Mouse (Mus musculus) liver, postnatal 0 days (tissue): ENCODE measurements around the gene 1700122O11Rik. TPM values are rescaled to one million over a fixed set of nuclear protein-coding genes. Genes with fewer than 3 reads are reported as not detected.
A peak's percentile ranks its signal among the peaks of the same experiment; 100 is the strongest.

ENCODE experiments used
- ATAC-seq: fragments of 200-750 bp; cut with Nextera tagmentation; 2 replicates; pipeline ENCODE4 v1.8.0; 2017; ENCODE audit warnings: mild to moderate bottlenecking, moderate library complexity
- DNase-seq: peaks from one replicate; pipeline ENCODE4 v3.0.0-alpha.2; 2016
- H3K27ac ChIP-seq: fragments of 300-500 bp; sonication (generic); 2 replicates; pipeline ENCODE4 v1.5.1; 2014; ENCODE audit warnings: antibody characterized with exemption, moderate library complexity, mild to moderate bottlenecking, low read depth
- H3K27me3 ChIP-seq: fragments of 300-500 bp; sonication (generic); 2 replicates; pipeline ENCODE4 v1.6.1; 2014; ENCODE audit warnings: low read length, control low read depth, mixed read lengths; ENCODE audit not compliant: insufficient read depth
- H3K36me3 ChIP-seq: fragments of 300-500 bp; sonication (generic); replicated peaks from 2 replicates; pipeline ENCODE4 v1.6.1; 2014; ENCODE audit warnings: mild to moderate bottlenecking, control low read depth, low read length, moderate library complexity, mixed read lengths; ENCODE audit not compliant: insufficient read depth
- H3K4me1 ChIP-seq: fragments of 300-500 bp; sonication (generic); 2 replicates; pipeline ENCODE4 v1.6.1; 2014; ENCODE audit warnings: antibody characterized with exemption, mild to moderate bottlenecking, control low read depth; ENCODE audit not compliant: insufficient read depth
- H3K4me2 ChIP-seq: fragments of 300-500 bp; sonication (generic); 2 replicates; pipeline ENCODE4 v1.6.1; 2014; ENCODE audit warnings: low read depth, mild to moderate bottlenecking, low read length, moderate library complexity, mixed read lengths
- H3K4me3 ChIP-seq: fragments of 300-500 bp; sonication (generic); 2 replicates; pipeline ENCODE4 v1.5.1; 2014; ENCODE audit warnings: low read depth, low read length
- H3K9ac ChIP-seq: fragments of 300-500 bp; sonication (generic); replicated peaks from 2 replicates; pipeline ENCODE4 v1.6.1; 2014; ENCODE audit warnings: mild to moderate bottlenecking, moderate library complexity
- H3K9me3 ChIP-seq: fragments of 300-500 bp; sonication (generic); 2 replicates; pipeline ENCODE4 v1.6.1; 2016; ENCODE audit warnings: mild to moderate bottlenecking, control low read depth, low read length, mixed read lengths
- CTCF ChIP-seq: sonication (generic); IDR thresholded peaks from 2 replicates; pipeline ENCODE4 v1.5.1; 2016; ENCODE audit warnings: antibody characterized with exemption, low read depth
- EP300 ChIP-seq: IDR thresholded peaks from 2 replicates; pipeline ENCODE4 v1.6.1; 2016; ENCODE audit warnings: antibody characterized with exemption, low read depth, mild to moderate bottlenecking
- WGBS: fragments of 180-500 bp; shearing (Covaris S2); extraction: QIAGEN DNeasy Blood & Tissue Kit; methylation state at CpG from one replicate; pipeline ENCODE4 v1.1.7; 2014; ENCODE audit not compliant: insufficient replicate concordance; 5-methylcytosine and 5-hydroxymethylcytosine counted together
- polyA plus RNA-seq: library from polyadenylated mRNA; unstranded; fragments of >200 nt; fragmentation: Nextera tagmentation; extraction: Ambion mirVana; gene quantifications from 2 replicates; pipeline ENCODE4 v1.2.1, GENCODE M21; 2015

The 1700122O11Rik gene
- polyA plus RNA-seq, 1 experiment from 2014 or later: not detected

- Histone ChIP-seq H3K4me1 (peaks cover 21% of the 10 kb centered on the region), H3K9me3 (no peaks in the 10 kb centered on the region), H3K27me3 (no peaks in the 10 kb centered on the region), H3K9ac (0 out of 2 replicates have a peak overlapping the region, but pooled peaks have one; percentile 5), H3K36me3 (no peaks in the 10 kb centered on the region), H3K4me2 (no peak overlapping the region), H3K27ac (peak overlapping the region; percentile 66), H3K4me3 (no peak overlapping the region)
- no peak for DNase-seq
- 54% methylated on average over 9 of the region's 9 CpGs for WGBS
- no peak for ATAC-seq
- no peak for TF ChIP-seq CTCF
- no peak for TF ChIP-seq EP300
These were observed 33.5 kb downstream of the 1700122O11Rik start for GRCm38 (mm10) chr17:48004619-48005018.

GRCm38 (mm10) chr17:48002486-48002885, 35.6 kb downstream of the 1700122O11Rik start:
- DNase-seq (no peak), ATAC-seq (peak; percentile 27)
- 0 out of 2 replicates have a peak overlapping the region, but pooled peaks have one; percentile 0 for H3K9ac ChIP-seq
- H3K4me1 ChIP-seq: peaks cover 24% of the 10 kb centered on the region
- no peak for TF ChIP-seq CTCF
- no peak for TF ChIP-seq EP300
- no peaks in the 10 kb centered on the region for H3K27me3 ChIP-seq
- peak overlapping the region; percentile 71 for H3K4me2 ChIP-seq
- no peaks in the 10 kb centered on the region for H3K9me3 ChIP-seq
- no peaks in the 10 kb centered on the region for H3K36me3 ChIP-seq
- no peak overlapping the region for H3K4me3 ChIP-seq
- H3K27ac ChIP-seq: peak overlapping the region; percentile 61
- 53% methylated on average over 4 of the region's 4 CpGs for WGBS

- H3K27me3 ChIP-seq: no peaks in the 10 kb centered on the region
- TF ChIP-seq EP300 (no peak), CTCF (no peak)
- peak overlapping the region; percentile 44 for H3K4me3 ChIP-seq
- H3K9me3 ChIP-seq: no peaks in the 10 kb centered on the region
- peak overlapping the region; percentile 61 for H3K27ac ChIP-seq
- 5% methylated on average over 21 of the region's 21 CpGs for WGBS
- DNase-seq (peak; percentile 63), ATAC-seq (peak; percentile 95)
- no peaks in the 10 kb centered on the region for H3K36me3 ChIP-seq
- peak overlapping the region; percentile 71 for H3K4me2 ChIP-seq
- H3K9ac ChIP-seq: peak overlapping the region; percentile 66
- peaks cover 24% of the 10 kb centered on the region for H3K4me1 ChIP-seq
These were observed 36.3 kb downstream of the 1700122O11Rik start for GRCm38 (mm10) chr17:48001586-48002361.

GRCm38 (mm10) chr17:48001157-48001556, 36.9 kb downstream of the 1700122O11Rik start:
- TF ChIP-seq EP300 (no peak), CTCF (no peak)
- WGBS: 22% methylated on average over 7 of the region's 7 CpGs
- H3K27ac ChIP-seq: no peak overlapping the region; the same call in 1 of the 2 replicates
- H3K36me3 ChIP-seq: no peaks in the 10 kb centered on the region
- DNase-seq (no peak), ATAC-seq (no peak)
- no peaks in the 10 kb centered on the region for H3K9me3 ChIP-seq
- H3K27me3 ChIP-seq: no peaks in the 10 kb centered on the region
- peak overlapping the region; percentile 66; the same call in 1 of the 2 replicates for H3K9ac ChIP-seq
- peak overlapping the region; percentile 44; the same call in 1 of the 2 replicates for H3K4me3 ChIP-seq
- H3K4me1 ChIP-seq: peaks cover 24% of the 10 kb centered on the region
- H3K4me2 ChIP-seq: peak overlapping the region; percentile 71

- ATAC-seq: no peak
- no peak overlapping the region for H3K4me3 ChIP-seq
- WGBS: 42% methylated on average over 3 of the region's 3 CpGs
- no peak for TF ChIP-seq CTCF
- no peak for TF ChIP-seq EP300
- DNase-seq: no peak
- no peak overlapping the region for H3K27ac ChIP-seq
- H3K27me3 ChIP-seq: no peaks in the 10 kb centered on the region
- H3K4me2 ChIP-seq: no peak overlapping the region
- H3K9me3 ChIP-seq: no peaks in the 10 kb centered on the region
- H3K36me3 ChIP-seq: no peaks in the 10 kb centered on the region
- no peak overlapping the region for H3K9ac ChIP-seq
- H3K4me1 ChIP-seq: peaks cover 21% of the 10 kb centered on the region
These were observed 38.3 kb downstream of the 1700122O11Rik start for GRCm38 (mm10) chr17:47999812-48000211.

- H3K4me1 ChIP-seq: peaks cover 17% of the 10 kb centered on the region
- no peak overlapping the region for H3K4me3 ChIP-seq
- ATAC-seq (no peak), DNase-seq (no peak)
- H3K4me2 ChIP-seq: no peak overlapping the region
- TF ChIP-seq EP300: no peak
- no peak for TF ChIP-seq CTCF
- H3K36me3 ChIP-seq: no peaks in the 10 kb centered on the region
- no peaks in the 10 kb centered on the region for H3K27me3 ChIP-seq
- WGBS: 55% methylated on average over 6 of the region's 6 CpGs
- no peak overlapping the region for H3K27ac ChIP-seq
- no peak overlapping the region for H3K9ac ChIP-seq
- no peaks in the 10 kb centered on the region for H3K9me3 ChIP-seq
These were observed 38.7 kb downstream of the 1700122O11Rik start for GRCm38 (mm10) chr17:47999403-47999802.
